Mouse (Mus musculus): Measurements from ENCODE around the gene Psen2. TPM values are rescaled to one million over a fixed set of nuclear protein-coding genes. Genes with fewer than 3 reads are reported as not detected.

Gene Psen2
- polyA plus RNA-seq, 1 experiment from 2014 or later, result 37.0 TPM

DNA sequence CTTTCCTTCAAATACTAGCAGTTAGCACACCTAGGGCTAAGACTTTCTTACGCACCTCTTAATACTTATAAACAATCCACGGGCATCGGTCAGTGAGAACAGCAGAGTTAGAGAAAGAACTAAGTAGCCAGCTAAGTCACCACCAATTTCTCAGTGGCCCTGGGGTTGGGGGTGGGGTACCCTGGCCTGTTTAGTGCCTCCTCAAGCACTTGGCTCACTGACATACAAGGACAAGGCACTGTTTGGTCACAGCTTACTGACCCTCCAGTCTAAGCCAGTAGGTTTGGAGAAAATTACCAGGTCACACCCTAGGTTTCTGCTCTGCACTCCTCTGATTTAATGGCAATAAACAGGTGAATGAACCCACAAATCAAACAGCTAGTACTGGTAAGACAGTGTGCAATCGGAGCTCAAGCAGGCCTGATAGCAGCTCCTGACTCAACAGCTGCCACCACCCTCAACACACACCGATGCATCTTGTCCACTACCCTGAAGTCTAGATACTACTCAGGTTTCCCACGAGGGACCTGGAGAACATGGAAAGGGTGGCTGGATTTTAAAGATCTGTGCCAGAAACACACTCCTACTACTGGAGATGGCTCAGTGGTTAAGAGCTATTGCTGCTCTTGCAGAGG, 79.6 kb downstream of the Psen2 start:
- WGBS (ENCODE audit: insufficient replicate concordance), result 64% methylated on average over 6 of the region's 6 CpGs
- Histone ChIP-seq H3K9ac (ENCODE audit: low read depth, low read length) (no peak overlapping the region), H3K4me2 (ENCODE audit: low read depth, low read length) (peak overlapping the region; percentile 34; the same call in 1 of the 2 replicates), H3K4me1 (ENCODE audit: control insufficient read depth, low read depth, low read length) (peaks cover 11% of the 10 kb centered on the region), H3K36me3 (ENCODE audit: control insufficient read depth, insufficient read depth) (no peaks in the 10 kb centered on the region), H3K27me3 (ENCODE audit: control insufficient read depth, insufficient read depth, low read depth, low read length) (no peaks in the 10 kb centered on the region), H3K4me3 (ENCODE audit: low read depth, low read length) (no peak overlapping the region), H3K27ac (ENCODE audit: low read length) (peak overlapping the region; percentile 55; the same call in 1 of the 2 replicates), H3K9me3 (replicated peaks; ENCODE audit: control insufficient read depth, low read length) (no peaks in the 10 kb centered on the region)
- ATAC-seq (ENCODE audit: low read depth), result no peak

DNA sequence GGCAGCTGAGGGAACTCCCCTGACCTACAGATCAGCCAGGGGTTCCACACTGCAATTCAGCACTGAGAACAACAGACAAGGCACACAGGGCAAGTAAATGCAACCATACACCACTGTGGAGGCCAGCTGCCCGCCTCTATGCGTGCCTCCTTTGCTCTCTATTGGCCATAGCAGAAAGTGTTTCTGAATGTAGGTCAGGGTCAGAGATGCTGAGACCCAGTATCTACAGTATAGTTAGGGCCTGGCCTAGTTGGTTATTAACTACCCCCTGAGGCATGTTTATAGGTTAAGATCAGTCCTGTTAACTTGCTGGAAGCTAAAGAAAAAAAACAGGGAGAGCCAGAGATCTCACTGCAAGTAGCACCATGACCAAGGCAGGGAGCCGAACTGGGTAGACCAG, 80.5 kb downstream of the Psen2 start:
- Histone ChIP-seq H3K27me3 (ENCODE audit: control insufficient read depth, insufficient read depth, low read depth, low read length) (no peaks in the 10 kb centered on the region), H3K4me3 (ENCODE audit: low read depth, low read length) (peak overlapping the region; percentile 5; the same call in 1 of the 2 replicates), H3K4me2 (ENCODE audit: low read depth, low read length) (peak overlapping the region; percentile 34), H3K9ac (ENCODE audit: low read depth, low read length) (peak overlapping the region; percentile 6; the same call in 1 of the 2 replicates), H3K36me3 (ENCODE audit: control insufficient read depth, insufficient read depth) (no peaks in the 10 kb centered on the region), H3K9me3 (replicated peaks; ENCODE audit: control insufficient read depth, low read length) (no peaks in the 10 kb centered on the region), H3K27ac (ENCODE audit: low read length) (peak overlapping the region; percentile 82), H3K4me1 (ENCODE audit: control insufficient read depth, low read depth, low read length) (peaks cover 11% of the 10 kb centered on the region)
- peak; percentile 85 for ATAC-seq (ENCODE audit: low read depth)
- WGBS (ENCODE audit: insufficient replicate concordance), result 54% methylated on average over 3 of the region's 3 CpGs

DNA sequence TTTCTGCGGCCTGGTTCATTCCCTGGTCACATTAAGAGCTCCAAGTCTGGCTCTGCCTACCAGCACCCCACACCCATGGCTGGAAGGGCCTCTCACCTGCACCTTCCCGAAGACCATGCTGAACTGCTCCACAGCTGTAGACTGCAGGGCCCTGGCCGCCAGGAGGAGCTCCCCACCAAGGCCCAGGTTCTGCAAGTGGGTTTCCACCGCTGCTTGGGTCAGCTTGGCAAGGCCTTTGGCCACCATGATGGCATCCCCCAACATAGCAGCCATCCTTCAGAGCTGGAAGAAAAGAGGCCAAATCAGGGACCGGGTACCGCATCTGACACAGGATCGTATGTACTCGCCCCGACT, 81.3 kb downstream of the Psen2 start:
- ATAC-seq (ENCODE audit: low read depth), result no peak
- Histone ChIP-seq H3K27ac (ENCODE audit: low read length) (peak overlapping the region; percentile 82), H3K4me2 (ENCODE audit: low read depth, low read length) (no peak overlapping the region), H3K4me1 (ENCODE audit: control insufficient read depth, low read depth, low read length) (peaks cover 11% of the 10 kb centered on the region), H3K4me3 (ENCODE audit: low read depth, low read length) (no peak overlapping the region), H3K36me3 (ENCODE audit: control insufficient read depth, insufficient read depth) (no peaks in the 10 kb centered on the region), H3K9me3 (replicated peaks; ENCODE audit: control insufficient read depth, low read length) (no peaks in the 10 kb centered on the region), H3K9ac (ENCODE audit: low read depth, low read length) (no peak overlapping the region), H3K27me3 (ENCODE audit: control insufficient read depth, insufficient read depth, low read depth, low read length) (no peaks in the 10 kb centered on the region)
- WGBS (ENCODE audit: insufficient replicate concordance), result 75% methylated on average over 9 of the region's 9 CpGs

DNA sequence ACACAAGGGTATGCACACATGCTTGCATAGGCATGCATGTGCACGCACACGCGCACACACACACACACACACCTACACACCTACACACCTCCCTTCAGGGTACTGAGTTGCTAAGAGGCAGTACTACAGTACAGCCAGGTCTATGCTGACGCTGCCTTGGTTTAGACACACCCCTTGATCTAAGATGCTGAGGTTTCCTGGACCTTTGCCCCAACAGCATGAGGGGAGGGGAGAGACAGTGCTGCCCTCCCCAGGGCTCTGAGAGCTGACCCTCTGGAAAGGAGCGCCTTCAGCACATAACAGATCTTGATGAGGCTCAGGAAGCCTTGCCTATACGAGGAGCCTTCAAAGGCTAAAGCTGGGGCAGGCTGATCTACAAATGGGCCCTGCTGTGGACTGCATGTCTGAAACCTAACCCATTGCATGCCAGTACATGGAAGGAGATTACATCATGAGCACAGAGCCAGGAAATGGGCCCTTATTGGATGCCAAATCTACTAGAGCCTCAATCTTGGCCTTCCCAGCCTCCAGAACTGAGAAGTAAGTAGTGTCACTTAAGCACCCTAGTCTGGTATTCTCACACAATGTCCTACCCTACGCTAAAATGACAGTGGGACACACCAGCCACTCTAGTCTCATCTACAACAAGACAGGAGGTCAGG, 81.8 kb downstream of the Psen2 start:
- Histone ChIP-seq H3K4me1 (ENCODE audit: control insufficient read depth, low read depth, low read length) (peaks cover 11% of the 10 kb centered on the region), H3K27ac (ENCODE audit: low read length) (peak overlapping the region; percentile 82; the same call in 1 of the 2 replicates), H3K4me3 (ENCODE audit: low read depth, low read length) (no peak overlapping the region), H3K36me3 (ENCODE audit: control insufficient read depth, insufficient read depth) (no peaks in the 10 kb centered on the region), H3K9ac (ENCODE audit: low read depth, low read length) (no peak overlapping the region), H3K4me2 (ENCODE audit: low read depth, low read length) (no peak overlapping the region), H3K27me3 (ENCODE audit: control insufficient read depth, insufficient read depth, low read depth, low read length) (no peaks in the 10 kb centered on the region), H3K9me3 (replicated peaks; ENCODE audit: control insufficient read depth, low read length) (no peaks in the 10 kb centered on the region)
- WGBS (ENCODE audit: insufficient replicate concordance), result 77% methylated on average over 7 of the region's 7 CpGs
- no peak for ATAC-seq (ENCODE audit: low read depth)

DNA sequence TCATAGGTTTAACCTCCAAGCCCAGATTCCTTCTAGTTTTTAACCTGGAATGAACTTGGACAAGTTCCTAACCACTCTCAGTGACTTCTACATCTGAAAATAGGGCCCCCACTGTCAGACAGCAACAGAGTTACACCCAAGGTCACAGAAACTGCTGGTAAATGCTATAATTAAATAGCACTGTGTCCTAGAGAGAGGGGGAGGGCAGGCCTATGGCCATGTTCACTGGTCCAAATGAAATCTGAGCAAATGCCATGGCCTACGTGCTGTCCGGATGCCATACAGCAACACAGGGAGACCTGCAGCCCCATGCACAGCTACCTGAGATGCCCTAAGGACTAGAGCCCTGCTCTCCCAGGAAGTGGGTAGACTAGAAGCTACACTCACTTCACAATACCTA, 83.4 kb downstream of the Psen2 start:
- Histone ChIP-seq H3K4me1 (ENCODE audit: control insufficient read depth, low read depth, low read length) (peaks cover 7% of the 10 kb centered on the region), H3K4me2 (ENCODE audit: low read depth, low read length) (no peak overlapping the region), H3K36me3 (ENCODE audit: control insufficient read depth, insufficient read depth) (no peaks in the 10 kb centered on the region), H3K9me3 (replicated peaks; ENCODE audit: control insufficient read depth, low read length) (no peaks in the 10 kb centered on the region), H3K4me3 (ENCODE audit: low read depth, low read length) (no peak overlapping the region), H3K27ac (ENCODE audit: low read length) (no peak overlapping the region), H3K27me3 (ENCODE audit: control insufficient read depth, insufficient read depth, low read depth, low read length) (no peaks in the 10 kb centered on the region), H3K9ac (ENCODE audit: low read depth, low read length) (no peak overlapping the region)
- 78% methylated on average over 2 of the region's 2 CpGs for WGBS (ENCODE audit: insufficient replicate concordance)
- ATAC-seq (ENCODE audit: low read depth), result no peak

DNA sequence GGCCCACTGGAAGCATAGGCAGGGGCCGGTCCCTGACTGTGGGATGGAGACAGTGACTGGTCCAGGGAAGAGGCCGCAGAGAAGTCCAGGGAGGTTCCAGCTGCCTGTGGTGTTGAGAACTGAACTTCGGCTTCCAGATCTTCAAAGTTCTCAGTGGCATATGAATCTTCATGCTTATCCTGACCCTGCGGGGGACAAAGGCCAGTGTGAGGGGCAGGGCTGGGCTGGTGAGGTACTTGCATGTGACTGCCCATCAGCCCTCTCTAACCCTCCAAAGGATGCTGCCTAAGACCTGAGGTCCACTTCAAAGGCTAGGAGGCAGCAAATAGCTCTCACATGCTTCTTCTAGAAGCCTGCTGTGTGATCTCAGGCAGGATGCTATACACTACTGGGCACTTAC, 84.1 kb downstream of the Psen2 start:
- H3K9me3 ChIP-seq (replicated peaks; ENCODE audit: control insufficient read depth, low read length), result no peaks in the 10 kb centered on the region
- ATAC-seq (ENCODE audit: low read depth), result no peak
- H3K4me3 ChIP-seq (ENCODE audit: low read depth, low read length), result no peak overlapping the region
- no peak overlapping the region for H3K4me2 ChIP-seq (ENCODE audit: low read depth, low read length)
- H3K4me1 ChIP-seq (ENCODE audit: control insufficient read depth, low read depth, low read length), result peaks cover 4% of the 10 kb centered on the region
- no peaks in the 10 kb centered on the region for H3K36me3 ChIP-seq (ENCODE audit: control insufficient read depth, insufficient read depth)
- no peak overlapping the region for H3K9ac ChIP-seq (ENCODE audit: low read depth, low read length)
- H3K27me3 ChIP-seq (ENCODE audit: control insufficient read depth, insufficient read depth, low read depth, low read length), result no peaks in the 10 kb centered on the region
- WGBS (ENCODE audit: insufficient replicate concordance), result 77% methylated on average over 4 of the region's 4 CpGs
- no peak overlapping the region for H3K27ac ChIP-seq (ENCODE audit: low read length)

DNA sequence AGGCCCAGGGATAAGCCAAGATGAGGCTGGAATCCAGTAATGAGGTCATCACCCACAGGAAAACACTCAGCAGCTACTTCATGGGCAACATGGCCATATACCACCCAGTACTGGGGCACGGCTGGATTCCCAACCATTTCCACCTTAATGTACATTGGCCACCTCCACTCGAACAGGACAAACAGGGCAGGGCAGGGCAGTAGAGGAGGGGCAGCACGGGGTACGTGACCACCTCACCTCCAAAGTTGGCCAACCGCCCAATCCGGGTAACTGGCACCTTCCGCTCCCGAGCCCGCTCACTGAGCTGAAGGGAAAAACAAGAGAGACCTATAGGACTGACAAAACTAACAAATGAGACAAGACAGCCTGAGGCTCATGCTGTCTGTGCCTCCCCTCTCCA, 84.9 kb downstream of the Psen2 start:
- Histone ChIP-seq H3K27ac (ENCODE audit: low read length) (no peak overlapping the region), H3K4me1 (ENCODE audit: control insufficient read depth, low read depth, low read length) (peaks cover 2% of the 10 kb centered on the region), H3K4me2 (ENCODE audit: low read depth, low read length) (no peak overlapping the region), H3K9ac (ENCODE audit: low read depth, low read length) (no peak overlapping the region), H3K36me3 (ENCODE audit: control insufficient read depth, insufficient read depth) (no peaks in the 10 kb centered on the region), H3K27me3 (ENCODE audit: control insufficient read depth, insufficient read depth, low read depth, low read length) (no peaks in the 10 kb centered on the region), H3K9me3 (replicated peaks; ENCODE audit: control insufficient read depth, low read length) (no peaks in the 10 kb centered on the region), H3K4me3 (ENCODE audit: low read depth, low read length) (no peak overlapping the region)
- whole genome bisulfite sequencing (ENCODE audit: insufficient replicate concordance), result 81% methylated on average over 9 of the region's 9 CpGs
- no peak for ATAC-seq (ENCODE audit: low read depth)

Other genes starting within 250 kb of the Psen2 start
- 37.0 and 43.7 TPM in 2 replicates for gene Coq8a, start 63.8 kb downstream of the Psen2 start, polyA plus RNA-seq (2015; fragmentation: Nextera tagmentation; extraction: Ambion mirVana)
- gene Itpkb, start 67.0 kb upstream of the Psen2 start, polyA plus RNA-seq (2015; fragmentation: Nextera tagmentation; extraction: Ambion mirVana), result 1.2 and 1.4 TPM in 2 replicates
- gene Stum, start 220.1 kb upstream of the Psen2 start, polyA plus RNA-seq (2015; fragmentation: Nextera tagmentation; extraction: Ambion mirVana), result not detected in 2 replicates